Mouse (Mus musculus): ENCODE results near the gene Phf2. TPM values are rescaled to one million over a fixed set of nuclear protein-coding genes. Genes with fewer than 3 reads are reported as not detected.
A peak's percentile ranks its signal among the peaks of the same experiment; 100 is the strongest.
"Not testable (repeated sequence)": the region's sequence is repeated elsewhere in the genome, so short reads cannot be mapped to it uniquely, and the experiment has no call there.

The Phf2 gene
- polyA plus RNA-seq, 1 experiment, result 7.0 TPM

- WGBS, result 83% methylated on average over 1 of the region's 1 CpGs
- no peak for DNase-seq (ENCODE audit: low read depth, low spot score)
These were observed 56.5 kb downstream of the Phf2 start for GRCm38 (mm10) chr13:48814406-48814805.

- WGBS, result 86% methylated on average over 9 of the region's 9 CpGs
- no peak for DNase-seq (ENCODE audit: low read depth, low spot score)
These were observed 59.9 kb downstream of the Phf2 start for GRCm38 (mm10) chr13:48810991-48811390.

GRCm38 (mm10) chr13:48810274-48810823 is 60.6 kb downstream of the Phf2 start:
- WGBS, result 74% methylated on average over 7 of the region's 7 CpGs
- no peak for DNase-seq (ENCODE audit: low read depth, low spot score)

GRCm38 (mm10) chr13:48809668-48810067 is 61.3 kb downstream of the Phf2 start:
- DNase-seq (ENCODE audit: low read depth, low spot score), result not testable (repeated sequence)
- 93% methylated on average over 4 of the region's 4 CpGs for WGBS

GRCm38 (mm10) chr13:48807481-48808031 is 63.4 kb downstream of the Phf2 start:
- 80% methylated on average over 5 of the region's 5 CpGs for WGBS
- no peak for DNase-seq (ENCODE audit: low read depth, low spot score)

GRCm38 (mm10) chr13:48802181-48802580 is 68.7 kb downstream of the Phf2 start:
- DNase-seq (ENCODE audit: low read depth, low spot score), result no peak
- 81% methylated on average over 15 of the region's 15 CpGs for WGBS

- 23% methylated on average over 11 of the region's 11 CpGs for WGBS
- no peak for DNase-seq (ENCODE audit: low read depth, low spot score)
These were observed 69.9 kb downstream of the Phf2 start for GRCm38 (mm10) chr13:48800850-48801546.

- WGBS, result 46% methylated on average over 13 of the region's 14 CpGs
- no peak for DNase-seq (ENCODE audit: low read depth, low spot score)
These were observed 72.6 kb downstream of the Phf2 start for GRCm38 (mm10) chr13:48798256-48798771.

GRCm38 (mm10) chr13:48796906-48797305 is 74.0 kb downstream of the Phf2 start:
- 64% methylated on average over 11 of the region's 11 CpGs for WGBS
- DNase-seq (ENCODE audit: low read depth, low spot score), result no peak

- no peak for DNase-seq (ENCODE audit: low read depth, low spot score)
- 84% methylated on average over 6 of the region's 6 CpGs for WGBS
These were observed 75.2 kb downstream of the Phf2 start for GRCm38 (mm10) chr13:48795711-48796110.

- WGBS, result 83% methylated on average over 8 of the region's 8 CpGs
- DNase-seq (ENCODE audit: low read depth, low spot score), result no peak
These were observed 86.2 kb downstream of the Phf2 start for GRCm38 (mm10) chr13:48784594-48785298.

GRCm38 (mm10) chr13:48784151-48784550 is 86.8 kb downstream of the Phf2 start:
- DNase-seq (ENCODE audit: low read depth, low spot score), result no peak
- WGBS, result 56% methylated on average over 8 of the region's 8 CpGs

GRCm38 (mm10) chr13:48782727-48783725 is 87.9 kb downstream of the Phf2 start:
- DNase-seq (ENCODE audit: low read depth, low spot score), result peak; percentile 58
- 20% methylated on average over 27 of the region's 27 CpGs for WGBS

GRCm38 (mm10) chr13:48780345-48781010 is 90.4 kb downstream of the Phf2 start:
- DNase-seq (ENCODE audit: low read depth, low spot score), result no peak
- WGBS, result 65% methylated on average over 9 of the region's 9 CpGs

GRCm38 (mm10) chr13:48779592-48780344 is 91.2 kb downstream of the Phf2 start:
- DNase-seq (ENCODE audit: low read depth, low spot score), result no peak
- WGBS, result 47% methylated on average over 11 of the region's 11 CpGs

GRCm38 (mm10) chr13:48778138-48778537 is 92.8 kb downstream of the Phf2 start:
- WGBS, result 68% methylated on average over 4 of the region's 4 CpGs
- DNase-seq (ENCODE audit: low read depth, low spot score), result no peak

GRCm38 (mm10) chr13:48774506-48774905 is 96.4 kb downstream of the Phf2 start:
- WGBS, result 68% methylated on average over 7 of the region's 7 CpGs
- DNase-seq (ENCODE audit: low read depth, low spot score), result no peak

- no peak for DNase-seq (ENCODE audit: low read depth, low spot score)
- WGBS, result 77% methylated on average over 11 of the region's 11 CpGs
These were observed 102.8 kb downstream of the Phf2 start for GRCm38 (mm10) chr13:48768109-48768508.
